Mouse (Mus musculus): ENCODE measurements around the gene Atp11a. TPM values are rescaled to one million over a fixed set of nuclear protein-coding genes. Genes with fewer than 3 reads are reported as not detected.

The Atp11a gene
- total and polyA plus RNA-seq, 2 experiments from 2014 or later: 10.5 to 77.4 TPM

DNA sequence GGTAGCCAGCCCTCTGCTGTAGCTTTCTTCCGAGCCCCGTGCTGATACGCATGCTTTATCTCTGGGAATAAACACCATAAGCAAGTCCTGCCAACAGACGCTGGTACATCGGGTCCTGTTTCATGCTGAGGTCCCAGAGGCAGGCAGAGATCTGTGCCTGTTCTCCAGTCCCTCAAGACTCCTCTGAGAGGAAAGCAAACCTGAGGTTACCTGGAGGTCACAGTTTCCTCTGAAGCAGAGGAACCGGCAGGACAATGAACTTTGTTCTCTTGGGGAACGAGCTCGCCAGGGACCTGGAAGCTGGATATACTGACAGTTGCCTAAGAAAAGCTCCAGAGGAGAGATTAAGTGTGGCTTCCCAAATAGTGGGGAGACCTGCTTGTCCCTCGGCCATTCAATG, 141.0 kb downstream of the Atp11a start:
- Histone ChIP-seq H3K4me1 (ENCODE audit: control insufficient read depth, insufficient read depth) (no peaks in the 10 kb centered on the region), H3K4me2 (ENCODE audit: low read depth, low read length) (no peak overlapping the region), H3K27ac (ENCODE audit: low read depth) (peak overlapping the region; percentile 51; the same call in 1 of the 2 replicates), H3K36me3 (replicated peaks; ENCODE audit: control insufficient read depth, insufficient read depth, low read length) (no peaks in the 10 kb centered on the region), H3K9ac (replicated peaks; ENCODE audit: low read depth, low read length) (no peak overlapping the region), H3K27me3 (ENCODE audit: control insufficient read depth, insufficient read depth, low read length) (no peaks in the 10 kb centered on the region; the same call in 1 of the 2 replicates), H3K4me3 (ENCODE audit: low read depth, low read length) (no peak overlapping the region), H3K9me3 (replicated peaks; ENCODE audit: control insufficient read depth, low read length) (no peaks in the 10 kb centered on the region)
- 33% methylated on average over 9 of the region's 9 CpGs for WGBS
- ATAC-seq (ENCODE audit: insufficient read depth, low read depth) (0 out of 2 replicates have a peak, but pooled peaks have one; percentile 36), DNase-seq (ENCODE audit: low spot score) (peak; percentile 33)
- TF ChIP-seq EP300 (IDR thresholded peaks at IDR 0.05; ENCODE audit: low read depth): no peak
- no peak for TF ChIP-seq CTCF (IDR thresholded peaks at IDR 0.05; ENCODE audit: low read depth)

DNA sequence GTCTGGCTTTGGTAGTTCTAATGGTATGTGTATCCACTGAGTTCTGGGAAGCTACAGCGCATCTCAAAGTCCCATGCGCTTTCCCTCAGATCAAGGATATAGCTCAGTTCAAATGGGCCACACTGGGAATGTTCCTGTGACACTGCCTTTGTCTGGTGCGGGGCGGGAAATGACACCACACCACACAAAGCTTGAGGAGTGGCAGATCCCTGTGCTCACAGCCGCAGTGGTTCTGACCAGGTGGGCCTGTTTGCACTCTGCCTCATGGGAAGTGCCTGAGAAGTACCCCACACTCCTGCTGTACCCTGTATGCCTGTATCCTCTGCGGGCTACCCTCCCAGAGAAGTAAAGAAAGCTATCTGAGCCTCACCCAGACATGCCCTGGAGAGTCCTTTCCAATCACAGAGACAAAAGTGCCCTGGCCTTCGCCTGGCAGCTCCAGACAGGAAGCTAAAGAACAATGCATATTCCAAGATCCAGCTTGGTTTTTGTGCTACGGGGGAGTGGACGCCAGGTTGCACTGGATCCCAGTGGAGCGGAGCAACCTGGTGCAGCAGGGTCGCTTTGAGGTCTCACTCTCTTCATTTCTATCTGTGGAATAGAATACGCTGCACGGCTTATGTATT, 147.1 kb downstream of the Atp11a start:
- peak overlapping the region; percentile 78 for H3K27ac ChIP-seq (ENCODE audit: low read depth)
- no peak for DNase-seq (ENCODE audit: low spot score)
- no peak for ATAC-seq (ENCODE audit: insufficient read depth, low read depth)
- TF ChIP-seq EP300 (IDR thresholded peaks at IDR 0.05; ENCODE audit: low read depth) (no peak), CTCF (IDR thresholded peaks at IDR 0.05; ENCODE audit: low read depth) (no peak)
- no peaks in the 10 kb centered on the region; the same call in 1 of the 2 replicates for H3K27me3 ChIP-seq (ENCODE audit: control insufficient read depth, insufficient read depth, low read length)
- H3K9ac ChIP-seq (replicated peaks; ENCODE audit: low read depth, low read length): no peak overlapping the region
- H3K9me3 ChIP-seq (replicated peaks; ENCODE audit: control insufficient read depth, low read length): no peaks in the 10 kb centered on the region
- no peak overlapping the region for H3K4me2 ChIP-seq (ENCODE audit: low read depth, low read length)
- WGBS: 68% methylated on average over 13 of the region's 13 CpGs
- no peaks in the 10 kb centered on the region for H3K36me3 ChIP-seq (replicated peaks; ENCODE audit: control insufficient read depth, insufficient read depth, low read length)
- no peak overlapping the region for H3K4me3 ChIP-seq (ENCODE audit: low read depth, low read length)
- H3K4me1 ChIP-seq (ENCODE audit: control insufficient read depth, insufficient read depth): no peaks in the 10 kb centered on the region

DNA sequence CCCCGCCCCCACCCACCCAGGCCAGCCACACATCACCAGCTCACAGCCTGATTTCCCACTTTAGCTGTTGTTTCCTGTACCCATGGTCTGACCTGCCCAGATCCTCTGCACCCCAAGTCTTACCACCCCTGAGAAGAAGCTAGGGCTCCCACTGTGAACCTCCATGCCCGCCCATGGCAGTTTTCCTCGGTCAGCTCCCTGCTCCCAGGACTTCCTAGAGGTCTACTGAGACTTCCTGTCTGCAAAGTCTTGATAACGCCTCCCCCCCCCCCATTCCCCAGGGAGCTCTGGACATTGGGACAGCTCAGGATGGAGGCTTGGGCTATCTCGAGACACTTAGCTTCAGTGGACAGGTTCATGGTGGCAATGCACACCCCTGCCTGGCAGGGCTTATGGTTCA, 148.3 kb downstream of the Atp11a start:
- Histone ChIP-seq H3K27me3 (ENCODE audit: control insufficient read depth, insufficient read depth, low read length) (no peaks in the 10 kb centered on the region; the same call in 1 of the 2 replicates), H3K27ac (ENCODE audit: low read depth) (peak overlapping the region; percentile 78), H3K4me1 (ENCODE audit: control insufficient read depth, insufficient read depth) (no peaks in the 10 kb centered on the region), H3K4me3 (ENCODE audit: low read depth, low read length) (no peak overlapping the region), H3K9ac (replicated peaks; ENCODE audit: low read depth, low read length) (no peak overlapping the region), H3K36me3 (replicated peaks; ENCODE audit: control insufficient read depth, insufficient read depth, low read length) (no peaks in the 10 kb centered on the region), H3K9me3 (replicated peaks; ENCODE audit: control insufficient read depth, low read length) (no peaks in the 10 kb centered on the region), H3K4me2 (ENCODE audit: low read depth, low read length) (no peak overlapping the region)
- DNase-seq (ENCODE audit: low spot score) (no peak), ATAC-seq (ENCODE audit: insufficient read depth, low read depth) (no peak)
- no peak for TF ChIP-seq EP300 (IDR thresholded peaks at IDR 0.05; ENCODE audit: low read depth)
- no peak for TF ChIP-seq CTCF (IDR thresholded peaks at IDR 0.05; ENCODE audit: low read depth)
- 60% methylated on average over 5 of the region's 5 CpGs for WGBS

DNA sequence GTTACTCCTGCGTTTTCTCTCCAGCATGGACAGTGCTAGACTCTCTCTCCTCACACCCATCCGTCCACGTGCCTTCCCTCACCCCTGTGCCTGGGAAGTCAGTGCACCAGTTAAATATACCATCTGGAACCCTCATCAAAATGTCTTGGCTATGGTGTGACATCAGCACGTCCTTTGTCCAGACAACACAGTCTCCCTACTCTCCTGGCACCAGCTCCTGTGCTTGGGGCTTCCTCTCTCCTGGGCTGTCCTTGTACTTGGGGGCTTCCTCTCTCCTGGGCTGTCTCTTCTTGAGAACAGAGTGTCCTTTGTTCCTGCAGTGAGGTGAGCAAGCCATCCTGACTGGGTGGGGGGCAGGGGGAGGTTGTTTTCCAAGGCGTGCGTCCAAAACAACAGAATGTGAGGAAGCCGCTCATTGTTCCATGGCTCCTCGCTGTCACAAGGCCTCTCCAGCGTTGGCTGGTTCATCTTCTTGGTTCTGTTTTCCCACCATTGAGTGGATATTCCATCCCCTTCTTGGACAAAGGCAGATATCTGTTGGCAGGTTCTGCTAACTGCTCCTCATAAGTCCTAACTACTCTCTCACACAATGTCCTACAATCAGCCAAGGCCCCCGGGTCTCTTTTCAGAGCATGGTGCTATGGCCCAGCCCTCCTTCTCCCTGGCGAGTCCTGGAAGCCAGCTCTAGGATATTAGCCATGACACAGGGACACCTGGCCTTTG, 148.9 kb downstream of the Atp11a start:
- WGBS: 63% methylated on average over 11 of the region's 11 CpGs
- Histone ChIP-seq H3K27me3 (ENCODE audit: control insufficient read depth, insufficient read depth, low read length) (no peaks in the 10 kb centered on the region; the same call in 1 of the 2 replicates), H3K36me3 (replicated peaks; ENCODE audit: control insufficient read depth, insufficient read depth, low read length) (no peaks in the 10 kb centered on the region), H3K9ac (replicated peaks; ENCODE audit: low read depth, low read length) (no peak overlapping the region), H3K4me1 (ENCODE audit: control insufficient read depth, insufficient read depth) (no peaks in the 10 kb centered on the region), H3K4me2 (ENCODE audit: low read depth, low read length) (no peak overlapping the region), H3K27ac (ENCODE audit: low read depth) (peak overlapping the region; percentile 78), H3K9me3 (replicated peaks; ENCODE audit: control insufficient read depth, low read length) (no peaks in the 10 kb centered on the region), H3K4me3 (ENCODE audit: low read depth, low read length) (no peak overlapping the region)
- DNase-seq (ENCODE audit: low spot score): peak; percentile 43
- ATAC-seq (ENCODE audit: insufficient read depth, low read depth): peak; percentile 90
- TF ChIP-seq CTCF (IDR thresholded peaks at IDR 0.05; ENCODE audit: low read depth) (no peak), EP300 (IDR thresholded peaks at IDR 0.05; ENCODE audit: low read depth) (peak; percentile 95)

DNA sequence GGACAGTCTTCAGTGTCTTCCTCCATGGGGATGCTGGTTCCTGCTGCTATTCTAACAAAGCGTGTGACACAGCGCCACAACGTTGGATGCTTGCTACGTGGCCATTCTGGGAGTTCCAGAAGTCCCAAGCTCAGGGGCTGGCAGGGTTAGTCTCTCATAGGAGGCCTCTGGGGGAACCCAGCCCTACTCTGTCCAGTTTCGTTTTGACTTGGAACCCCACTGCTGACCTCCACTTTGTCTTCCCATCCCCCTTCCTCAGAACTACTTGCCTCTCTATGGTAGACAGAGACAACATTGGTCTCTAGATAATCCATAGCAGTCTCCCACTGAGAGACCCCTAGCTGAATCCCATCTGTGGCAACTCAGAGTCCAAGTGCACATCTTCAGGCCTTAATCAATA, 149.8 kb downstream of the Atp11a start:
- Histone ChIP-seq H3K4me2 (ENCODE audit: low read depth, low read length) (no peak overlapping the region), H3K4me1 (ENCODE audit: control insufficient read depth, insufficient read depth) (no peaks in the 10 kb centered on the region), H3K27ac (ENCODE audit: low read depth) (peak overlapping the region; percentile 78), H3K9me3 (replicated peaks; ENCODE audit: control insufficient read depth, low read length) (no peaks in the 10 kb centered on the region), H3K27me3 (ENCODE audit: control insufficient read depth, insufficient read depth, low read length) (no peaks in the 10 kb centered on the region), H3K36me3 (replicated peaks; ENCODE audit: control insufficient read depth, insufficient read depth, low read length) (no peaks in the 10 kb centered on the region), H3K9ac (replicated peaks; ENCODE audit: low read depth, low read length) (no peak overlapping the region), H3K4me3 (ENCODE audit: low read depth, low read length) (no peak overlapping the region)
- DNase-seq (ENCODE audit: low spot score): no peak
- no peak for ATAC-seq (ENCODE audit: insufficient read depth, low read depth)
- no peak for TF ChIP-seq EP300 (IDR thresholded peaks at IDR 0.05; ENCODE audit: low read depth)
- TF ChIP-seq CTCF (IDR thresholded peaks at IDR 0.05; ENCODE audit: low read depth): no peak
- WGBS: 74% methylated on average over 5 of the region's 5 CpGs

All from heart, postnatal 0 days (tissue).